Mouse (Mus musculus) kidney, embryonic 16.5 days (tissue): ENCODE data around the gene Gnb1l. TPM values are rescaled to one million over a fixed set of nuclear protein-coding genes. Genes with fewer than 3 reads are reported as not detected.

ENCODE experiments used
- ATAC-seq: fragments of 200-750 bp; cut with Nextera tagmentation; 2 replicates; pipeline ENCODE4 v1.8.0; 2017; ENCODE audit warnings: moderate TSS enrichment; ENCODE audit not compliant: low FRiP score, low TSS enrichment
- H3K27ac ChIP-seq: fragments of 300-500 bp; sonication (generic); 2 replicates; pipeline ENCODE4 v1.5.1; 2014; ENCODE audit warnings: low read length
- H3K27me3 ChIP-seq: fragments of 300-500 bp; sonication (generic); 2 replicates; pipeline ENCODE4 v1.6.1; 2014; ENCODE audit warnings: low read length, control low read depth, mixed read lengths; ENCODE audit not compliant: insufficient read depth
- H3K36me3 ChIP-seq: fragments of 300-500 bp; sonication (generic); 2 replicates; pipeline ENCODE4 v1.6.1; 2014; ENCODE audit warnings: low read length, control low read depth, mixed read lengths; ENCODE audit not compliant: insufficient read depth
- H3K4me1 ChIP-seq: fragments of 300-500 bp; sonication (generic); 2 replicates; pipeline ENCODE4 v1.6.1; 2014; ENCODE audit warnings: low read length, control low read depth, mixed read lengths; ENCODE audit not compliant: insufficient read depth
- H3K4me2 ChIP-seq: fragments of 300-500 bp; sonication (generic); replicated peaks from 2 replicates; pipeline ENCODE4 v1.6.1; 2014; ENCODE audit warnings: low read depth, low read length
- H3K4me3 ChIP-seq: fragments of 300-500 bp; sonication (generic); 2 replicates; pipeline ENCODE4 v1.5.1; 2014; ENCODE audit warnings: mild to moderate bottlenecking, low read length
- H3K9ac ChIP-seq: fragments of 300-500 bp; sonication (generic); replicated peaks from 2 replicates; pipeline ENCODE4 v1.6.1; 2014; ENCODE audit warnings: low read length
- H3K9me3 ChIP-seq: fragments of 300-500 bp; sonication (generic); 2 replicates; pipeline ENCODE4 v1.6.1; 2016; ENCODE audit warnings: low read length, control low read depth
- WGBS: fragments of 180-500 bp; shearing (Covaris S2); extraction: QIAGEN DNeasy Blood & Tissue Kit; methylation state at CpG from one replicate; pipeline ENCODE4 v1.1.7; 2014; 5-methylcytosine and 5-hydroxymethylcytosine counted together
- polyA plus RNA-seq: library from polyadenylated mRNA; unstranded; fragments of >200 nt; fragmentation: Nextera tagmentation; extraction: Ambion mirVana; gene quantifications from 2 replicates; pipeline ENCODE4 v1.2.1, GENCODE M21; 2015

The Gnb1l gene
- polyA plus RNA-seq, 1 experiment from 2014 or later: 19.1 TPM

- Histone ChIP-seq H3K9me3 (no peaks in the 10 kb centered on the region), H3K27me3 (no peaks in the 10 kb centered on the region; the same call in 1 of the 2 replicates), H3K9ac (no peak overlapping the region), H3K36me3 (peaks cover 8% of the 10 kb centered on the region), H3K27ac (no peak overlapping the region), H3K4me1 (peaks cover 21% of the 10 kb centered on the region), H3K4me2 (no peak overlapping the region), H3K4me3 (no peak overlapping the region)
- WGBS: 92% methylated on average over 3 of the region's 3 CpGs
- ATAC-seq: no peak
Measured at GRCm38 (mm10) chr16:18460826-18461225, 37.7 kb upstream of the Gnb1l start.

- Histone ChIP-seq H3K27me3 (no peaks in the 10 kb centered on the region; the same call in 1 of the 2 replicates), H3K9me3 (no peaks in the 10 kb centered on the region), H3K9ac (no peak overlapping the region), H3K4me2 (no peak overlapping the region), H3K4me3 (no peak overlapping the region), H3K4me1 (peaks cover 21% of the 10 kb centered on the region), H3K36me3 (peaks cover 2% of the 10 kb centered on the region; the same call in 1 of the 2 replicates), H3K27ac (no peak overlapping the region)
- 76% methylated on average over 9 of the region's 9 CpGs for WGBS
- ATAC-seq: no peak
Measured at GRCm38 (mm10) chr16:18462031-18462430, 36.5 kb upstream of the Gnb1l start.

- no peak for ATAC-seq
- 48% methylated on average over 8 of the region's 8 CpGs for WGBS
- no peak overlapping the region for H3K4me2 ChIP-seq
Measured at GRCm38 (mm10) chr16:18462598-18462997, 35.9 kb upstream of the Gnb1l start.

GRCm38 (mm10) chr16:18464271-18464670, 34.2 kb upstream of the Gnb1l start:
- Histone ChIP-seq H3K4me3 (no peak overlapping the region), H3K4me2 (no peak overlapping the region), H3K9ac (no peak overlapping the region), H3K36me3 (peaks cover 5% of the 10 kb centered on the region), H3K4me1 (peaks cover 15% of the 10 kb centered on the region), H3K9me3 (no peaks in the 10 kb centered on the region), H3K27ac (no peak overlapping the region), H3K27me3 (no peaks in the 10 kb centered on the region; the same call in 1 of the 2 replicates)
- ATAC-seq: no peak
- WGBS: 73% methylated on average over 3 of the region's 3 CpGs

More at GRCm38 (mm10) chr16:18462598-18462997, 35.9 kb upstream of the Gnb1l start:
- Histone ChIP-seq H3K27ac (no peak overlapping the region), H3K27me3 (no peaks in the 10 kb centered on the region; the same call in 1 of the 2 replicates), H3K4me1 (peaks cover 21% of the 10 kb centered on the region), H3K9ac (no peak overlapping the region), H3K9me3 (no peaks in the 10 kb centered on the region), H3K4me3 (no peak overlapping the region), H3K36me3 (no peaks in the 10 kb centered on the region)

GRCm38 (mm10) chr16:18470829-18471228, 27.7 kb upstream of the Gnb1l start:
- 37% methylated on average over 1 of the region's 1 CpGs for WGBS

GRCm38 (mm10) chr16:18471381-18471955, 27.0 kb upstream of the Gnb1l start:
- H3K27me3 ChIP-seq: no peaks in the 10 kb centered on the region
- H3K27ac ChIP-seq: no peak overlapping the region
- H3K4me3 ChIP-seq: no peak overlapping the region
- 81% methylated on average over 11 of the region's 11 CpGs for WGBS
- peaks cover 12% of the 10 kb centered on the region for H3K36me3 ChIP-seq
- no peak overlapping the region for H3K4me2 ChIP-seq
- no peak overlapping the region for H3K9ac ChIP-seq
- ATAC-seq: no peak
- no peaks in the 10 kb centered on the region for H3K9me3 ChIP-seq
- H3K4me1 ChIP-seq: no peaks in the 10 kb centered on the region

More at GRCm38 (mm10) chr16:18470829-18471228, 27.7 kb upstream of the Gnb1l start:
- Histone ChIP-seq H3K9me3 (no peaks in the 10 kb centered on the region), H3K4me1 (no peaks in the 10 kb centered on the region), H3K4me3 (no peak overlapping the region), H3K9ac (no peak overlapping the region), H3K4me2 (no peak overlapping the region), H3K27ac (no peak overlapping the region), H3K27me3 (no peaks in the 10 kb centered on the region), H3K36me3 (peaks cover 12% of the 10 kb centered on the region)
- no peak for ATAC-seq

GRCm38 (mm10) chr16:18471976-18472375, 26.5 kb upstream of the Gnb1l start:
- no peaks in the 10 kb centered on the region for H3K27me3 ChIP-seq
- peaks cover 12% of the 10 kb centered on the region for H3K36me3 ChIP-seq
- H3K9ac ChIP-seq: no peak overlapping the region
- WGBS: 90% methylated on average over 6 of the region's 6 CpGs
- H3K4me2 ChIP-seq: no peak overlapping the region
- H3K9me3 ChIP-seq: no peaks in the 10 kb centered on the region
- no peak overlapping the region for H3K27ac ChIP-seq
- ATAC-seq: no peak
- H3K4me1 ChIP-seq: no peaks in the 10 kb centered on the region
- no peak overlapping the region for H3K4me3 ChIP-seq

DNA sequence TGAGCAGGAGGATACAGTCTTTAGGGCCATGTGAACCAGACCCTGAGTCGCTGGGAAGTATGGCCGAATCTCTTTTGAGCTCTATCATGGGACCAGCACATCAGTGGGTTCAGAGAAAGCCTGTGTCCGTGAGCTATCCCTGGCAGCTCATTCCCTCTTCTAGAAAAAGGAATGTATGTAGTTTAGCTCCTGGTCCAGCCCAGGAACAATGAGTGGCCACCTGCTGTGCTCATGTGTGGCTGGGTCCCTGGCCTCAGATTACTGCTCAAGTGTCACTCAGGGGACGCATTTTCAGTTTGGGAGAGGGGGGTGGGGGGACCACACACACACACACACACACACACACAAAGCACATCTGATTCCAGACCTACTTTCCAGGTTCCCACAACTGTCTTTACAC, 26.1 kb upstream of the Gnb1l start:
- 75% methylated on average over 4 of the region's 4 CpGs for WGBS

DNA sequence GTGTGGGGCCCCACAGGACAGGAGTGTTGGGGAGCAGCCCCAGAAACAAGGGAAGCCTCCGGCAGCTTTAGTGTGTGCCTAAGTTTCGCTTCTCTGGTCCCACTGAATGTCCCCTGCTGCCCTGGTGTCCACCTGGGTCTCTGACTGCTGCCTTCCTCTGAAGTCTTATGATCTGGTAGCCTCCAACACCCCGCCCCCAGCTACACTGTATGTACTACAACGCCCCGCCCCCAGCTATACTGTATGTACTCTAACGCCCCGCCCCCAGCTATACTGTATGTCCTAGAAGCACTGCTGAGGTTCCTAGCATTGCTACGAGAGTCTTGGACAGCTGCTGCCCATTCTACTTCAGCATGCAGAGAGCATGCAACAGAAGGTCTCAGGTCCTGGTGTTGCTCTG, 25.5 kb upstream of the Gnb1l start:
- H3K9me3 ChIP-seq: no peaks in the 10 kb centered on the region
- no peak overlapping the region for H3K4me2 ChIP-seq
- peaks cover 14% of the 10 kb centered on the region for H3K36me3 ChIP-seq
- H3K4me1 ChIP-seq: no peaks in the 10 kb centered on the region
- ATAC-seq: no peak
- 88% methylated on average over 8 of the region's 8 CpGs for WGBS
- H3K9ac ChIP-seq: no peak overlapping the region
- no peak overlapping the region for H3K27ac ChIP-seq
- no peak overlapping the region for H3K4me3 ChIP-seq
- no peaks in the 10 kb centered on the region for H3K27me3 ChIP-seq

More for the DNA sequence above, 26.1 kb upstream of the Gnb1l start:
- Histone ChIP-seq H3K27ac (no peak overlapping the region), H3K4me3 (no peak overlapping the region), H3K27me3 (no peaks in the 10 kb centered on the region), H3K4me1 (no peaks in the 10 kb centered on the region), H3K9me3 (no peaks in the 10 kb centered on the region), H3K36me3 (peaks cover 12% of the 10 kb centered on the region), H3K9ac (no peak overlapping the region), H3K4me2 (no peak overlapping the region)
- no peak for ATAC-seq

GRCm38 (mm10) chr16:18474021-18474420, 24.5 kb upstream of the Gnb1l start:
- WGBS: 66% methylated on average over 2 of the region's 2 CpGs
- H3K36me3 ChIP-seq: peaks cover 15% of the 10 kb centered on the region

More at GRCm38 (mm10) chr16:18474021-18474420, 24.5 kb upstream of the Gnb1l start:
- ATAC-seq: no peak
- Histone ChIP-seq H3K9me3 (no peaks in the 10 kb centered on the region), H3K4me2 (no peak overlapping the region), H3K9ac (no peak overlapping the region), H3K4me1 (0 out of 2 replicates have a peak, but pooled peaks cover 2% of the 10 kb centered on the region), H3K4me3 (no peak overlapping the region), H3K27me3 (no peaks in the 10 kb centered on the region), H3K27ac (no peak overlapping the region)
